Mouse (Mus musculus) lung, postnatal 0 days (tissue): ENCODE measurements around the gene Cpt1c. TPM values are rescaled to one million over a fixed set of nuclear protein-coding genes. Genes with fewer than 3 reads are reported as not detected.
A peak's percentile ranks its signal among the peaks of the same experiment; 100 is the strongest.

ENCODE experiments used
- ATAC-seq: fragments of 200-750 bp; cut with Nextera tagmentation; 2 replicates; pipeline ENCODE4 v1.8.0; 2017; ENCODE audit warnings: moderate library complexity
- DNase-seq: peaks from one replicate; pipeline ENCODE4 v3.0.0-alpha.2; 2016; ENCODE audit warnings: low spot score
- H3K27ac ChIP-seq: fragments of 300-500 bp; sonication (generic); 2 replicates; pipeline ENCODE4 v1.5.1; 2014; ENCODE audit warnings: antibody characterized with exemption, mild to moderate bottlenecking, low read length, mixed read lengths
- H3K27me3 ChIP-seq: fragments of 300-500 bp; sonication (generic); replicated peaks from 2 replicates; pipeline ENCODE4 v1.6.1; 2014; ENCODE audit warnings: low read length, mixed read lengths; ENCODE audit not compliant: insufficient read depth
- H3K36me3 ChIP-seq: fragments of 300-500 bp; sonication (generic); 2 replicates; pipeline ENCODE4 v1.6.1; 2014; ENCODE audit warnings: low read length, mixed read lengths; ENCODE audit not compliant: insufficient read depth
- H3K4me1 ChIP-seq: fragments of 300-500 bp; sonication (generic); 2 replicates; pipeline ENCODE4 v1.6.1; 2014; ENCODE audit warnings: antibody characterized with exemption, low read depth, low read length, mixed read lengths; ENCODE audit not compliant: insufficient read depth
- H3K4me2 ChIP-seq: fragments of 300-500 bp; sonication (generic); replicated peaks from 2 replicates; pipeline ENCODE4 v1.6.1; 2014; ENCODE audit warnings: low read depth, mild to moderate bottlenecking, low read length, moderate library complexity, mixed read lengths
- H3K4me3 ChIP-seq: fragments of 300-500 bp; sonication (generic); 2 replicates; pipeline ENCODE4 v1.5.1; 2014; ENCODE audit warnings: low read depth, low read length
- H3K9ac ChIP-seq: fragments of 300-500 bp; sonication (generic); replicated peaks from 2 replicates; pipeline ENCODE4 v1.6.1; 2014; ENCODE audit warnings: low read depth, mild to moderate bottlenecking
- H3K9me3 ChIP-seq: fragments of 300-500 bp; sonication (generic); 2 replicates; pipeline ENCODE4 v1.6.1; 2016; ENCODE audit warnings: low read length, mixed read lengths
- CTCF ChIP-seq: IDR thresholded peaks from 2 replicates; pipeline ENCODE4 v1.5.1; 2016; ENCODE audit warnings: antibody characterized with exemption, mild to moderate bottlenecking
- EP300 ChIP-seq: IDR thresholded peaks from 2 replicates; pipeline ENCODE4 v1.6.1; 2016; ENCODE audit warnings: antibody characterized with exemption, mild to moderate bottlenecking, control low read depth
- WGBS: fragments of 180-500 bp; shearing (Covaris S2); extraction: QIAGEN DNeasy Blood & Tissue Kit; methylation state at CpG from one replicate; pipeline ENCODE4 v1.1.7; 2014; 5-methylcytosine and 5-hydroxymethylcytosine counted together
- polyA plus RNA-seq: library from polyadenylated mRNA; unstranded; fragments of >200 nt; fragmentation: Nextera tagmentation; extraction: Ambion mirVana; gene quantifications from 2 replicates; pipeline ENCODE4 v1.2.1, GENCODE M21; 2015

The Cpt1c gene
- polyA plus RNA-seq, 1 experiment from 2014 or later, result 5.4 TPM

- Histone ChIP-seq H3K9ac (no peak overlapping the region), H3K4me1 (no peaks in the 10 kb centered on the region; the same call in 1 of the 2 replicates), H3K36me3 (no peaks in the 10 kb centered on the region), H3K4me2 (no peak overlapping the region), H3K4me3 (no peak overlapping the region), H3K27me3 (0 out of 2 replicates have a peak, but pooled peaks cover 4% of the 10 kb centered on the region), H3K27ac (no peak overlapping the region), H3K9me3 (no peaks in the 10 kb centered on the region)
- DNase-seq, result peak; percentile 55
- ATAC-seq, result no peak
- 42% methylated on average over 5 of the region's 5 CpGs for WGBS
- no peak for TF ChIP-seq EP300
- peak; percentile 67 for TF ChIP-seq CTCF
These were observed 19.0 kb downstream of the Cpt1c start for GRCm38 (mm10) chr7:44955628-44956027.

GRCm38 (mm10) chr7:44954091-44954885 is 20.4 kb downstream of the Cpt1c start:
- TF ChIP-seq CTCF (no peak), EP300 (no peak)
- Histone ChIP-seq H3K4me3 (no peak overlapping the region), H3K9ac (no peak overlapping the region), H3K9me3 (no peaks in the 10 kb centered on the region), H3K36me3 (no peaks in the 10 kb centered on the region), H3K4me1 (no peaks in the 10 kb centered on the region; the same call in 1 of the 2 replicates), H3K27ac (no peak overlapping the region), H3K4me2 (no peak overlapping the region), H3K27me3 (0 out of 2 replicates have a peak, but pooled peaks cover 4% of the 10 kb centered on the region)
- DNase-seq (no peak), ATAC-seq (no peak)
- WGBS, result 79% methylated on average over 12 of the region's 12 CpGs

GRCm38 (mm10) chr7:44953561-44953960 is 21.1 kb downstream of the Cpt1c start:
- H3K4me2 ChIP-seq, result no peak overlapping the region
- no peaks in the 10 kb centered on the region for H3K36me3 ChIP-seq
- no peak overlapping the region for H3K4me3 ChIP-seq
- H3K27me3 ChIP-seq, result 0 out of 2 replicates have a peak, but pooled peaks cover 4% of the 10 kb centered on the region
- WGBS, result 63% methylated on average over 14 of the region's 14 CpGs
- H3K4me1 ChIP-seq, result no peaks in the 10 kb centered on the region; the same call in 1 of the 2 replicates
- ATAC-seq (no peak), DNase-seq (no peak)
- no peak for TF ChIP-seq EP300
- TF ChIP-seq CTCF, result no peak
- no peak overlapping the region for H3K9ac ChIP-seq
- no peak overlapping the region for H3K27ac ChIP-seq
- no peaks in the 10 kb centered on the region for H3K9me3 ChIP-seq

GRCm38 (mm10) chr7:44952611-44953306 is 21.9 kb downstream of the Cpt1c start:
- WGBS, result 6% methylated on average over 24 of the region's 24 CpGs

GRCm38 (mm10) chr7:44951960-44952359 is 22.7 kb downstream of the Cpt1c start:
- ATAC-seq, result peak; percentile 89
- peak; percentile 93 for DNase-seq

More at GRCm38 (mm10) chr7:44952611-44953306, 21.9 kb downstream of the Cpt1c start:
- Histone ChIP-seq H3K4me2 (peak overlapping the region; percentile 97), H3K9ac (peak overlapping the region; percentile 50), H3K27ac (peak overlapping the region; percentile 85), H3K27me3 (0 out of 2 replicates have a peak, but pooled peaks cover 4% of the 10 kb centered on the region), H3K4me1 (no peaks in the 10 kb centered on the region; the same call in 1 of the 2 replicates), H3K4me3 (peak overlapping the region; percentile 55), H3K36me3 (no peaks in the 10 kb centered on the region), H3K9me3 (no peaks in the 10 kb centered on the region)
- no peak for TF ChIP-seq CTCF
- no peak; the same call in 1 of the 2 replicates for TF ChIP-seq EP300
- ATAC-seq (peak; percentile 92), DNase-seq (peak; percentile 99)

GRCm38 (mm10) chr7:44949922-44950321 is 24.7 kb downstream of the Cpt1c start:
- ATAC-seq (no peak), DNase-seq (no peak)
- 0 out of 2 replicates have a peak, but pooled peaks cover 4% of the 10 kb centered on the region for H3K27me3 ChIP-seq
- H3K36me3 ChIP-seq, result no peaks in the 10 kb centered on the region
- H3K9me3 ChIP-seq, result no peaks in the 10 kb centered on the region
- H3K27ac ChIP-seq, result no peak overlapping the region
- 65% methylated on average over 6 of the region's 6 CpGs for WGBS
- H3K9ac ChIP-seq, result no peak overlapping the region
- no peaks in the 10 kb centered on the region; the same call in 1 of the 2 replicates for H3K4me1 ChIP-seq
- TF ChIP-seq EP300, result no peak
- H3K4me3 ChIP-seq, result no peak overlapping the region
- no peak overlapping the region for H3K4me2 ChIP-seq

More at GRCm38 (mm10) chr7:44951960-44952359, 22.7 kb downstream of the Cpt1c start:
- Histone ChIP-seq H3K27ac (peak overlapping the region; percentile 85), H3K4me1 (no peaks in the 10 kb centered on the region; the same call in 1 of the 2 replicates), H3K9ac (peak overlapping the region; percentile 50), H3K36me3 (no peaks in the 10 kb centered on the region), H3K4me3 (peak overlapping the region; percentile 55), H3K9me3 (no peaks in the 10 kb centered on the region), H3K27me3 (0 out of 2 replicates have a peak, but pooled peaks cover 4% of the 10 kb centered on the region), H3K4me2 (peak overlapping the region; percentile 97)
- TF ChIP-seq EP300, result no peak; the same call in 1 of the 2 replicates
- no peak for TF ChIP-seq CTCF
- under 1% methylated on average over 10 of the region's 10 CpGs for WGBS
